Comparison of ENCODE assay signal across 15 mouse cellular contexts in the genomic region with DNA sequence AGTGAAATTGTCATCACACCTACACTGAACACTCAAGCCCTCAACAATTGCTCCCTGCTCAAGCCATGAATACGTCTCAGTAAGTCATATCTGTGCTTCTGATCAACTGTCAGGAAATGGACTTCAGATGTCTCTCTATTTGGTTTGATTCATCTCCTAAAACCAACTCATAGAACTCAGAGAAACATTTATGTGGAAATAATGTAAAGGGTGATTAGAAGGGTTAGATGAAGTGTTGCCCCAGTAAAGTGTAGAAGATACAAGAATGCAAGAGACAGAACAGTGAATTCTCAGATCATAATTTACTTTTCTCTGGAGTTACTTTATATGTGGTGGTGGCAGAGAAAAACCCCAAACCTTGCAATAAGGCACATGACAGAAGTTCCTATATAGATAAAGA.
"Had no signal": no experiment of that assay in that cellular context is flagged by ENCODE, and none has a peak within 500 bp of the region (broad histone marks: within the 10 kb centered on the region; RNA-seq: fewer than 3 reads in every experiment).

No protein-coding gene starts in this region.

- H3K36me3 ChIP-seq: neural tube, embryonic 15.5 days; stomach, embryonic 15.5 days had no signal

- DNase-seq: retina, postnatal 1 day; right cerebral cortex, adult 18-20 months; right cerebral cortex, postnatal 14 days; right cerebral cortex, postnatal 25 days; right cerebral cortex, postnatal 4 days; spleen, adult 18-20 months; thymus, adult 18-20 months; thymus, adult 2 months; thymus, postnatal 14 days; thymus, postnatal 25 days; thymus, postnatal 36 days; thymus, postnatal 4 days had no signal

- H3K4me1 ChIP-seq: neural tube, embryonic 15.5 days; stomach, embryonic 15.5 days had no signal

- H3K27ac ChIP-seq: neural tube, embryonic 15.5 days; stomach, embryonic 15.5 days; stomach, postnatal 0 days had no signal

- H3K4me2 ChIP-seq: neural tube, embryonic 15.5 days; stomach, embryonic 15.5 days had no signal

- H3K9me3 ChIP-seq: neural tube, embryonic 15.5 days; stomach, embryonic 15.5 days had no signal

- H3K9ac ChIP-seq: neural tube, embryonic 15.5 days; stomach, embryonic 15.5 days had no signal

- H3K27me3 ChIP-seq: neural tube, embryonic 15.5 days; stomach, embryonic 15.5 days had no signal

- H3K4me3 ChIP-seq: neural tube, embryonic 15.5 days; stomach, embryonic 15.5 days had no signal
